Comparison of ENCODE assay signal across 27 mouse cellular contexts in genomic region chr11:106155761-106156160, GRCm38 (mm10). TPM values are rescaled to one million over a fixed set of nuclear protein-coding genes. Genes with fewer than 3 reads are reported as not detected.
DNase-seq lines count a peak whose midpoint lies in the region; ATAC-seq and TF ChIP-seq lines count a peak whose summit lies in the region.
"Had no signal": no experiment of that assay in that cellular context is flagged by ENCODE, and none has a peak within 500 bp of the region (broad histone marks: within the 10 kb centered on the region; RNA-seq: fewer than 3 reads in every experiment).

No protein-coding gene starts in this region.

- H3K9ac ChIP-seq in midbrain, embryonic 13.5 days (replicated peaks), result 0 out of 2 replicates have a peak overlapping the region, but pooled peaks have one; percentile 10
- H3K9ac ChIP-seq in midbrain, postnatal 0 days (replicated peaks; ENCODE audit: low read length, poor library complexity, severe bottlenecking), result no peak overlapping the region
- H3K9ac ChIP-seq in embryonic facial prominence, embryonic 12.5 days, result no peak overlapping the region
- H3K9ac ChIP-seq in limb, embryonic 15.5 days, result no peak overlapping the region
- H3K9ac ChIP-seq: embryonic facial prominence, embryonic 13.5 days; hindbrain, embryonic 14.5 days; intestine, embryonic 15.5 days; liver, postnatal 0 days had no signal

- 79% methylated on average over 3 of the region's 3 CpGs for WGBS in midbrain, embryonic 13.5 days
- 66% methylated on average over 3 of the region's 3 CpGs for WGBS in midbrain, postnatal 0 days
- WGBS in embryonic facial prominence, embryonic 12.5 days, result 62% methylated on average over 3 of the region's 3 CpGs
- 49% methylated on average over 3 of the region's 3 CpGs for WGBS in limb, embryonic 15.5 days

- no peaks in the 10 kb centered on the region for H3K9me3 ChIP-seq in midbrain, embryonic 13.5 days
- no peaks in the 10 kb centered on the region for H3K9me3 ChIP-seq in midbrain, postnatal 0 days (ENCODE audit: low read length)
- H3K9me3 ChIP-seq in embryonic facial prominence, embryonic 12.5 days, result no peaks in the 10 kb centered on the region
- H3K9me3 ChIP-seq in limb, embryonic 15.5 days, result no peaks in the 10 kb centered on the region
- H3K9me3 ChIP-seq: embryonic facial prominence, embryonic 13.5 days; G1E; intestine, embryonic 15.5 days had no signal

- peak; percentile 84 for DNase-seq in heart, adult 11 months
- DNase-seq in heart, adult 18-20 months, result no peak
- DNase-seq in midbrain, postnatal 0 days (ENCODE audit: low spot score), result no peak
- no peak for DNase-seq in MN1 (ENCODE audit: low spot score)
- DNase-seq: adrenal gland, postnatal 25 days; cerebellum, adult 11 months; heart, postnatal 14 days; kidney, postnatal 36 days; layer of hippocampus, adult 9-11 months; liver, postnatal 0 days; lung, postnatal 10 days; thymus, postnatal 14 days had no signal

- no peak overlapping the region for H3K4me2 ChIP-seq in midbrain, embryonic 13.5 days (replicated peaks)
- no peak overlapping the region for H3K4me2 ChIP-seq in midbrain, postnatal 0 days (ENCODE audit: low read depth, low read length, poor library complexity, severe bottlenecking)
- no peak overlapping the region for H3K4me2 ChIP-seq in embryonic facial prominence, embryonic 12.5 days (replicated peaks)
- no peak overlapping the region for H3K4me2 ChIP-seq in limb, embryonic 15.5 days
- H3K4me2 ChIP-seq: embryonic facial prominence, embryonic 13.5 days; heart, embryonic 11.5 days; hindbrain, embryonic 14.5 days; intestine, embryonic 15.5 days had no signal

- H3K27ac ChIP-seq in midbrain, embryonic 13.5 days, result no peak overlapping the region
- H3K27ac ChIP-seq in midbrain, postnatal 0 days (ENCODE audit: low read depth, low read length), result no peak overlapping the region
- peak overlapping the region; percentile 17; the same call in 1 of the 2 replicates for H3K27ac ChIP-seq in embryonic facial prominence, embryonic 12.5 days
- H3K27ac ChIP-seq in limb, embryonic 15.5 days, result 0 out of 2 replicates have a peak overlapping the region, but pooled peaks have one; percentile 51
- H3K27ac ChIP-seq: hindbrain, embryonic 14.5 days; intestine, embryonic 15.5 days; stomach, postnatal 0 days had no signal

- H3K4me3 ChIP-seq in midbrain, embryonic 13.5 days (replicated peaks), result no peak overlapping the region
- H3K4me3 ChIP-seq in midbrain, postnatal 0 days (ENCODE audit: low read depth, low read length), result no peak overlapping the region
- no peak overlapping the region for H3K4me3 ChIP-seq in embryonic facial prominence, embryonic 12.5 days
- H3K4me3 ChIP-seq in limb, embryonic 15.5 days, result no peak overlapping the region
- H3K4me3 ChIP-seq: intestine, embryonic 15.5 days; myocyte had no signal

- no peak for TF ChIP-seq CTCF in midbrain, postnatal 0 days (IDR thresholded peaks at IDR 0.05)

- H3K4me1 ChIP-seq in midbrain, embryonic 13.5 days (replicated peaks), result peaks cover 40% of the 10 kb centered on the region
- H3K4me1 ChIP-seq in midbrain, postnatal 0 days (ENCODE audit: insufficient read depth, low read length), result peaks cover 8% of the 10 kb centered on the region; the same call in 1 of the 2 replicates
- H3K4me1 ChIP-seq in embryonic facial prominence, embryonic 12.5 days, result peaks cover 26% of the 10 kb centered on the region
- H3K4me1 ChIP-seq in limb, embryonic 15.5 days, result peaks cover 33% of the 10 kb centered on the region

- no peak for ATAC-seq in midbrain, embryonic 13.5 days
- ATAC-seq in midbrain, postnatal 0 days (ENCODE audit: low FRiP score), result no peak
- no peak for ATAC-seq in embryonic facial prominence, embryonic 12.5 days (ENCODE audit: insufficient number of reproducible peaks, insufficient read depth, low FRiP score, low TSS enrichment)
- ATAC-seq in limb, embryonic 15.5 days (ENCODE audit: insufficient number of reproducible peaks, low FRiP score, low TSS enrichment, low read depth), result no peak
- ATAC-seq: intestine, embryonic 15.5 days; liver, postnatal 0 days had no signal

- H3K27me3 ChIP-seq in midbrain, embryonic 13.5 days, result no peaks in the 10 kb centered on the region
- H3K27me3 ChIP-seq in midbrain, postnatal 0 days (ENCODE audit: insufficient read depth, low read length), result no peaks in the 10 kb centered on the region
- no peaks in the 10 kb centered on the region for H3K27me3 ChIP-seq in embryonic facial prominence, embryonic 12.5 days
- no peaks in the 10 kb centered on the region for H3K27me3 ChIP-seq in limb, embryonic 15.5 days
- H3K27me3 ChIP-seq: embryonic facial prominence, embryonic 13.5 days; intestine, embryonic 15.5 days had no signal

- peaks cover 65% of the 10 kb centered on the region for H3K36me3 ChIP-seq in midbrain, embryonic 13.5 days
- peaks cover 34% of the 10 kb centered on the region for H3K36me3 ChIP-seq in midbrain, postnatal 0 days (ENCODE audit: insufficient read depth, low read length)
- H3K36me3 ChIP-seq in embryonic facial prominence, embryonic 12.5 days, result peaks cover 74% of the 10 kb centered on the region
- peaks cover 70% of the 10 kb centered on the region for H3K36me3 ChIP-seq in limb, embryonic 15.5 days

RNA-seq across cellular contexts. Expression of gene Gm10840, which starts 4.9 kb away (rescaled TPM):
- total RNA-seq in heart, adult 18-20 months (2021), result not detected
- polyA plus RNA-seq in midbrain, embryonic 13.5 days (2015; fragmentation: Nextera tagmentation; extraction: Ambion mirVana), result 1.7 TPM in 1 of 2 replicates, not detected in the other
- total RNA-seq in midbrain, postnatal 0 days (2014; rRNA removed), result not detected in 2 replicates
- not detected in 2 replicates for polyA plus RNA-seq in midbrain, postnatal 0 days (2015; fragmentation: Nextera tagmentation; extraction: Ambion mirVana)
- not detected in 2 replicates for polyA plus RNA-seq in embryonic facial prominence, embryonic 12.5 days (2016; fragmentation: Nextera tagmentation; extraction: Ambion mirVana)
- 0.84 TPM in 1 of 2 replicates, not detected in the other for polyA plus RNA-seq in limb, embryonic 15.5 days (2015; fragmentation: Nextera tagmentation; extraction: Ambion mirVana)
- total RNA-seq: adrenal gland, postnatal 25 days; G1E; gastrocnemius, adult 18-20 months; gastrocnemius, postnatal 4 days; heart, postnatal 14 days; liver, adult 2 months; megakaryocyte-erythroid progenitor cell, adult 5-6 weeks had no signal
- polyA plus RNA-seq: C2C12; embryonic facial prominence, embryonic 13.5 days; G1E; heart, embryonic 11.5 days; hindbrain, embryonic 14.5 days; intestine, embryonic 15.5 days; liver, adult 2 months; liver, postnatal 0 days; myocyte; stomach, postnatal 0 days had no signal

RNA-seq across cellular contexts. Expression of gene Limd2, which starts 4.9 kb away (rescaled TPM):
- 10 to 100 TPM in 1 of 2 experiments, 1 to 10 TPM in 1; 3.5 to 12.3 TPM for total RNA-seq in heart, adult 18-20 months (2021)
- polyA plus RNA-seq in midbrain, embryonic 13.5 days (2015; fragmentation: Nextera tagmentation; extraction: Ambion mirVana), result 211 TPM in 2 replicates
- total RNA-seq in midbrain, postnatal 0 days (2014; rRNA removed), result 69.7 and 81.8 TPM in 2 replicates
- polyA plus RNA-seq in midbrain, postnatal 0 days (2015; fragmentation: Nextera tagmentation; extraction: Ambion mirVana), result 122 and 141 TPM in 2 replicates
- polyA plus RNA-seq in embryonic facial prominence, embryonic 12.5 days (2016; fragmentation: Nextera tagmentation; extraction: Ambion mirVana), result 467 and 469 TPM in 2 replicates
- polyA plus RNA-seq in limb, embryonic 15.5 days (2015; fragmentation: Nextera tagmentation; extraction: Ambion mirVana), result 202 and 221 TPM in 2 replicates

RNA-seq across cellular contexts. Expression of gene Strada, which starts 46.2 kb away (rescaled TPM):
- 1 to 10 TPM; 6.2 to 8.0 TPM for total RNA-seq in heart, adult 18-20 months (2021)
- polyA plus RNA-seq in midbrain, embryonic 13.5 days (2015; fragmentation: Nextera tagmentation; extraction: Ambion mirVana), result 33.8 and 36.9 TPM in 2 replicates
- 26.9 and 31.2 TPM in 2 replicates for total RNA-seq in midbrain, postnatal 0 days (2014; rRNA removed)
- polyA plus RNA-seq in midbrain, postnatal 0 days (2015; fragmentation: Nextera tagmentation; extraction: Ambion mirVana), result 21.2 and 22.7 TPM in 2 replicates
- polyA plus RNA-seq in embryonic facial prominence, embryonic 12.5 days (2016; fragmentation: Nextera tagmentation; extraction: Ambion mirVana), result 34.8 and 35.4 TPM in 2 replicates
- polyA plus RNA-seq in limb, embryonic 15.5 days (2015; fragmentation: Nextera tagmentation; extraction: Ambion mirVana), result 23.2 and 24.4 TPM in 2 replicates

Comparison
In these comparisons a context has a peak if more than half of its experiments do, and no peak if none do; other contexts are left out.
1. H3K27ac ChIP-seq: peak in embryonic facial prominence, embryonic 12.5 days (single experiment) and limb, embryonic 15.5 days (single experiment); none in midbrain, embryonic 13.5 days (single experiment) and midbrain, postnatal 0 days (single experiment).